28 mouse cellular contexts compared by ENCODE assay signal in the genomic region with DNA sequence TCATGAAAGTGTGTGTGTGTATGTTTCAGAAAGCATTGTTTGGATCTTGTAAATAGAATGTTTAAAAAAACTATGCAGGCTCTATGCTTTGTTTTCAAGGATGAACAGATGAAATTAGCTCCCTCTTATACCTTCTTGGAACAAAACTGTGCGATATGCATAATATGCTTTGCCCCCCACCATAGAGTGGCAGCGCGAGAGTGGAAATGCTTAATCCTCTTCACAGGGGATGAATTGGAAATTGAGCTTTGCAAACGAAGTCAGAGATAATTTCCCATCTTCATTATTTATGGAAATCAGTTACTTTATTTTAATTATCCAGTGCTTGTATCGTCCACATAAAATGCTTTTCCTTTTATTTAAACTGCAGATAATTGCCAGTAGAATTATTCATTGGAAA.
A peak's percentile ranks its signal among the peaks of the same experiment; 100 is the strongest.
DNase-seq lines count a peak whose midpoint lies in the region; ATAC-seq and TF ChIP-seq lines count a peak whose summit lies in the region.
"Had no signal": no experiment of that assay in that cellular context is flagged by ENCODE, and none has a peak within 500 bp of the region (broad histone marks: within the 10 kb centered on the region; RNA-seq: fewer than 3 reads in every experiment).

No protein-coding gene starts in this region.

- no peak overlapping the region for H3K27ac ChIP-seq in forebrain, embryonic 14.5 days (ENCODE audit: low read depth, low read length)
- H3K27ac ChIP-seq in forebrain, postnatal 0 days (ENCODE audit: low read depth, low read length): no peak overlapping the region
- H3K27ac ChIP-seq in midbrain, embryonic 13.5 days: no peak overlapping the region
- no peak overlapping the region for H3K27ac ChIP-seq in midbrain, postnatal 0 days (ENCODE audit: low read depth, low read length)
- H3K27ac ChIP-seq in midbrain, embryonic 15.5 days: 0 out of 2 replicates have a peak overlapping the region, but pooled peaks have one; percentile 29
- H3K27ac ChIP-seq in midbrain, embryonic 10.5 days (replicated peaks): no peak overlapping the region
- H3K27ac ChIP-seq: embryonic facial prominence, embryonic 13.5 days; embryonic facial prominence, embryonic 15.5 days; forebrain, embryonic 10.5 days; forebrain, embryonic 12.5 days; forebrain, embryonic 15.5 days had no signal

- ATAC-seq in forebrain, embryonic 14.5 days: no peak
- no peak for ATAC-seq in forebrain, postnatal 0 days
- 0 out of 2 replicates have a peak, but pooled peaks have one; percentile 60 for ATAC-seq in midbrain, embryonic 13.5 days
- no peak for ATAC-seq in midbrain, postnatal 0 days (ENCODE audit: low FRiP score)
- no peak for ATAC-seq in midbrain, embryonic 15.5 days (replicated peaks)
- ATAC-seq: activated CD4-positive, CD25-positive, alpha-beta regulatory T cell, adult 4 months; CD4-positive, CD25-positive, alpha-beta regulatory T cell, adult 4 months; forebrain, embryonic 15.5 days; Patski had no signal

- H3K4me3 ChIP-seq in forebrain, embryonic 14.5 days (ENCODE audit: low read depth, low read length): no peak overlapping the region
- H3K4me3 ChIP-seq in forebrain, postnatal 0 days (ENCODE audit: low read depth, low read length): no peak overlapping the region
- no peak overlapping the region for H3K4me3 ChIP-seq in midbrain, embryonic 13.5 days (replicated peaks)
- H3K4me3 ChIP-seq in midbrain, postnatal 0 days (ENCODE audit: low read depth, low read length): no peak overlapping the region
- no peak overlapping the region for H3K4me3 ChIP-seq in midbrain, embryonic 15.5 days
- no peak overlapping the region for H3K4me3 ChIP-seq in midbrain, embryonic 10.5 days
- H3K4me3 ChIP-seq: embryonic facial prominence, embryonic 13.5 days; embryonic facial prominence, embryonic 15.5 days; erythroblast, embryonic 14.5 days; forebrain, embryonic 10.5 days; forebrain, embryonic 12.5 days; forebrain, embryonic 15.5 days had no signal

- no peak for TF ChIP-seq CTCF in forebrain, postnatal 0 days (IDR thresholded peaks at IDR 0.05; ENCODE audit: low read depth)
- no peak for TF ChIP-seq CTCF in midbrain, postnatal 0 days (IDR thresholded peaks at IDR 0.05)

- DNase-seq in forebrain, embryonic 14.5 days (ENCODE audit: low spot score): peak; percentile 0
- no peak for DNase-seq in forebrain, postnatal 0 days
- DNase-seq in midbrain, postnatal 0 days (ENCODE audit: low spot score): no peak
- DNase-seq in midbrain, embryonic 10.5 days (ENCODE audit: low spot score): no peak
- DNase-seq in cerebellum, adult 18-20 months: no peak
- DNase-seq: adrenal gland, adult 2 months; adrenal gland, postnatal 10 days; adrenal gland, postnatal 25 days; B cell, adult 2 months; cerebellum, adult 11-12 months; cerebellum, adult 8-10 months; cerebellum, adult 9-11 months; cerebellum, postnatal 14 days; cerebellum, postnatal 36 days; embryo, embryonic 11 days had no signal

- H3K9ac ChIP-seq in forebrain, embryonic 14.5 days (ENCODE audit: low read length): no peak overlapping the region
- H3K9ac ChIP-seq in forebrain, postnatal 0 days: no peak overlapping the region
- H3K9ac ChIP-seq in midbrain, embryonic 13.5 days (replicated peaks): no peak overlapping the region
- no peak overlapping the region for H3K9ac ChIP-seq in midbrain, postnatal 0 days (replicated peaks; ENCODE audit: low read length, poor library complexity, severe bottlenecking)
- H3K9ac ChIP-seq in midbrain, embryonic 15.5 days: no peak overlapping the region
- H3K9ac ChIP-seq: embryonic facial prominence, embryonic 13.5 days; embryonic facial prominence, embryonic 15.5 days; forebrain, embryonic 12.5 days; forebrain, embryonic 15.5 days had no signal

- H3K4me2 ChIP-seq in forebrain, embryonic 14.5 days (ENCODE audit: low read length): no peak overlapping the region
- H3K4me2 ChIP-seq in forebrain, postnatal 0 days (ENCODE audit: low read depth): no peak overlapping the region
- no peak overlapping the region for H3K4me2 ChIP-seq in midbrain, embryonic 13.5 days (replicated peaks)
- no peak overlapping the region for H3K4me2 ChIP-seq in midbrain, postnatal 0 days (ENCODE audit: low read depth, low read length, poor library complexity, severe bottlenecking)
- no peak overlapping the region for H3K4me2 ChIP-seq in midbrain, embryonic 15.5 days
- H3K4me2 ChIP-seq: embryonic facial prominence, embryonic 13.5 days; embryonic facial prominence, embryonic 15.5 days; forebrain, embryonic 12.5 days; forebrain, embryonic 15.5 days had no signal

- WGBS in forebrain, embryonic 14.5 days: 38% methylated on average over 5 of the region's 5 CpGs
- 32% methylated on average over 5 of the region's 5 CpGs for WGBS in forebrain, postnatal 0 days
- WGBS in midbrain, embryonic 13.5 days: 35% methylated on average over 5 of the region's 5 CpGs
- 31% methylated on average over 5 of the region's 5 CpGs for WGBS in midbrain, postnatal 0 days
- WGBS in midbrain, embryonic 15.5 days: 26% methylated on average over 5 of the region's 5 CpGs
- WGBS in midbrain, embryonic 10.5 days: 79% methylated on average over 5 of the region's 5 CpGs

- H3K9me3 ChIP-seq in forebrain, embryonic 14.5 days (replicated peaks; ENCODE audit: control insufficient read depth, low read length): no peaks in the 10 kb centered on the region
- H3K9me3 ChIP-seq in forebrain, postnatal 0 days (ENCODE audit: low read length): no peaks in the 10 kb centered on the region
- no peaks in the 10 kb centered on the region for H3K9me3 ChIP-seq in midbrain, embryonic 13.5 days
- no peaks in the 10 kb centered on the region for H3K9me3 ChIP-seq in midbrain, postnatal 0 days (ENCODE audit: low read length)
- no peaks in the 10 kb centered on the region for H3K9me3 ChIP-seq in midbrain, embryonic 15.5 days
- H3K9me3 ChIP-seq in midbrain, embryonic 10.5 days (replicated peaks): no peaks in the 10 kb centered on the region
- H3K9me3 ChIP-seq: embryonic facial prominence, embryonic 13.5 days; embryonic facial prominence, embryonic 15.5 days; forebrain, embryonic 10.5 days; forebrain, embryonic 12.5 days; forebrain, embryonic 15.5 days; G1E had no signal

- H3K27me3 ChIP-seq in forebrain, embryonic 14.5 days (replicated peaks; ENCODE audit: control insufficient read depth, insufficient read depth, low read length): no peaks in the 10 kb centered on the region
- H3K27me3 ChIP-seq in forebrain, postnatal 0 days (ENCODE audit: insufficient read depth, low read length): no peaks in the 10 kb centered on the region
- H3K27me3 ChIP-seq in midbrain, embryonic 13.5 days: no peaks in the 10 kb centered on the region
- no peaks in the 10 kb centered on the region for H3K27me3 ChIP-seq in midbrain, postnatal 0 days (ENCODE audit: insufficient read depth, low read length)
- H3K27me3 ChIP-seq in midbrain, embryonic 15.5 days (replicated peaks): no peaks in the 10 kb centered on the region
- H3K27me3 ChIP-seq in midbrain, embryonic 10.5 days (ENCODE audit: low read depth, poor library complexity, severe bottlenecking): no peaks in the 10 kb centered on the region
- H3K27me3 ChIP-seq: CH12.LX; embryonic facial prominence, embryonic 13.5 days; embryonic facial prominence, embryonic 15.5 days; forebrain, embryonic 12.5 days; forebrain, embryonic 15.5 days had no signal

- no peaks in the 10 kb centered on the region for H3K4me1 ChIP-seq in forebrain, embryonic 14.5 days (ENCODE audit: control insufficient read depth, insufficient read depth, low read length)
- no peaks in the 10 kb centered on the region for H3K4me1 ChIP-seq in forebrain, postnatal 0 days (ENCODE audit: insufficient read depth)
- peaks cover 8% of the 10 kb centered on the region; the same call in 1 of the 2 replicates for H3K4me1 ChIP-seq in midbrain, embryonic 13.5 days (replicated peaks)
- H3K4me1 ChIP-seq in midbrain, postnatal 0 days (ENCODE audit: insufficient read depth, low read length): no peaks in the 10 kb centered on the region
- H3K4me1 ChIP-seq in midbrain, embryonic 15.5 days: 0 out of 2 replicates have a peak, but pooled peaks cover 4% of the 10 kb centered on the region
- no peaks in the 10 kb centered on the region for H3K4me1 ChIP-seq in midbrain, embryonic 10.5 days
- H3K4me1 ChIP-seq: embryonic facial prominence, embryonic 13.5 days; embryonic facial prominence, embryonic 15.5 days; forebrain, embryonic 10.5 days had no signal

- H3K36me3 ChIP-seq in forebrain, embryonic 14.5 days (ENCODE audit: control insufficient read depth, insufficient read depth, low read length): no peaks in the 10 kb centered on the region
- no peaks in the 10 kb centered on the region for H3K36me3 ChIP-seq in forebrain, postnatal 0 days (ENCODE audit: insufficient read depth)
- H3K36me3 ChIP-seq in midbrain, embryonic 13.5 days: no peaks in the 10 kb centered on the region
- H3K36me3 ChIP-seq in midbrain, postnatal 0 days (ENCODE audit: insufficient read depth, low read length): no peaks in the 10 kb centered on the region
- no peaks in the 10 kb centered on the region for H3K36me3 ChIP-seq in midbrain, embryonic 15.5 days (replicated peaks)
- no peaks in the 10 kb centered on the region for H3K36me3 ChIP-seq in midbrain, embryonic 10.5 days
- H3K36me3 ChIP-seq: embryonic facial prominence, embryonic 13.5 days; embryonic facial prominence, embryonic 15.5 days; forebrain, embryonic 10.5 days; forebrain, embryonic 12.5 days; forebrain, embryonic 15.5 days; G1E had no signal
